Mouse (Mus musculus) kidney, embryonic 14.5 days (tissue): ENCODE measurements around the gene Rhbdf2. TPM values are rescaled to one million over a fixed set of nuclear protein-coding genes. Genes with fewer than 3 reads are reported as not detected.
A peak's percentile ranks its signal among the peaks of the same experiment; 100 is the strongest.

ENCODE experiments used
- ATAC-seq: fragments of 200-750 bp; cut with Nextera tagmentation; 2 replicates; pipeline ENCODE4 v1.8.0; 2017; ENCODE audit warnings: moderate number of reproducible peaks, mild to moderate bottlenecking, moderate TSS enrichment, moderate library complexity; ENCODE audit not compliant: low FRiP score, low TSS enrichment
- H3K27ac ChIP-seq: fragments of 300-500 bp; sonication (generic); 2 replicates; pipeline ENCODE4 v1.5.1; 2014; ENCODE audit warnings: low read depth, mild to moderate bottlenecking, low read length, moderate library complexity, mixed read lengths
- H3K27me3 ChIP-seq: fragments of 300-500 bp; sonication (generic); 2 replicates; pipeline ENCODE4 v1.6.1; 2014; ENCODE audit warnings: mild to moderate bottlenecking, low read length; ENCODE audit not compliant: control insufficient read depth, insufficient read depth
- H3K36me3 ChIP-seq: fragments of 300-500 bp; sonication (generic); 2 replicates; pipeline ENCODE4 v1.6.1; 2014; ENCODE audit warnings: low read length, mixed read lengths; ENCODE audit not compliant: control insufficient read depth, insufficient read depth
- H3K4me1 ChIP-seq: fragments of 300-500 bp; sonication (generic); 2 replicates; pipeline ENCODE4 v1.6.1; 2014; ENCODE audit warnings: low read length, mixed read lengths; ENCODE audit not compliant: control insufficient read depth, insufficient read depth
- H3K4me2 ChIP-seq: fragments of 300-500 bp; sonication (generic); replicated peaks from 2 replicates; pipeline ENCODE4 v1.6.1; 2014; ENCODE audit warnings: low read depth, mild to moderate bottlenecking, low read length
- H3K4me3 ChIP-seq: fragments of 300-500 bp; sonication (generic); 2 replicates; pipeline ENCODE4 v1.5.1; 2014; ENCODE audit warnings: mild to moderate bottlenecking, low read length
- H3K9ac ChIP-seq: fragments of 300-500 bp; sonication (generic); 2 replicates; pipeline ENCODE4 v1.6.1; 2014; ENCODE audit warnings: low read depth, mild to moderate bottlenecking, low read length, moderate library complexity
- H3K9me3 ChIP-seq: fragments of 300-500 bp; sonication (generic); 2 replicates; pipeline ENCODE4 v1.6.1; 2016; ENCODE audit warnings: low read length; ENCODE audit not compliant: control insufficient read depth
- WGBS: fragments of 180-500 bp; shearing (Covaris S2); extraction: QIAGEN DNeasy Blood & Tissue Kit; methylation state at CpG from one replicate; pipeline ENCODE4 v1.1.7; 2014; 5-methylcytosine and 5-hydroxymethylcytosine counted together
- polyA plus RNA-seq: library from polyadenylated mRNA; unstranded; fragments of >200 nt; fragmentation: Nextera tagmentation; extraction: Ambion mirVana; gene quantifications from 2 replicates; pipeline ENCODE4 v1.2.1, GENCODE M21; 2014

The Rhbdf2 gene
- polyA plus RNA-seq, 1 experiment from 2014 or later = 7.2 TPM

- no peak for ATAC-seq
- no peak overlapping the region for H3K4me2 ChIP-seq
- H3K9me3 ChIP-seq = no peaks in the 10 kb centered on the region
- peaks cover 53% of the 10 kb centered on the region for H3K4me1 ChIP-seq
- no peak overlapping the region for H3K9ac ChIP-seq
- peaks cover 2% of the 10 kb centered on the region for H3K27me3 ChIP-seq
- peak overlapping the region; percentile 84 for H3K27ac ChIP-seq
- no peaks in the 10 kb centered on the region for H3K36me3 ChIP-seq
- 56% methylated on average over 11 of the region's 11 CpGs for WGBS
- no peak overlapping the region for H3K4me3 ChIP-seq
Observed at GRCm38 (mm10) chr11:116647340-116647991, 20.6 kb upstream of the Rhbdf2 start.

- 89% methylated on average over 7 of the region's 7 CpGs for WGBS
- peaks cover 53% of the 10 kb centered on the region for H3K4me1 ChIP-seq
- H3K27ac ChIP-seq = peak overlapping the region; percentile 84; the same call in 1 of the 2 replicates
- H3K4me2 ChIP-seq = no peak overlapping the region
- no peaks in the 10 kb centered on the region for H3K36me3 ChIP-seq
- no peaks in the 10 kb centered on the region for H3K9me3 ChIP-seq
- no peak overlapping the region for H3K9ac ChIP-seq
- ATAC-seq = no peak
- H3K4me3 ChIP-seq = no peak overlapping the region
- H3K27me3 ChIP-seq = no peaks in the 10 kb centered on the region; the same call in 1 of the 2 replicates
Observed at GRCm38 (mm10) chr11:116646771-116647170, 20.0 kb upstream of the Rhbdf2 start.

- H3K9ac ChIP-seq = no peak overlapping the region
- H3K9me3 ChIP-seq = no peaks in the 10 kb centered on the region
- no peaks in the 10 kb centered on the region; the same call in 1 of the 2 replicates for H3K27me3 ChIP-seq
- no peak for ATAC-seq
- H3K27ac ChIP-seq = no peak overlapping the region
- H3K4me2 ChIP-seq = no peak overlapping the region
- no peaks in the 10 kb centered on the region for H3K36me3 ChIP-seq
- WGBS = 50% methylated on average over 11 of the region's 11 CpGs
- peaks cover 51% of the 10 kb centered on the region for H3K4me1 ChIP-seq
- H3K4me3 ChIP-seq = no peak overlapping the region
Observed at GRCm38 (mm10) chr11:116646136-116646535, 19.3 kb upstream of the Rhbdf2 start.

GRCm38 (mm10) chr11:116645446-116646110 lies 18.8 kb upstream of the Rhbdf2 start:
- 19% methylated on average over 8 of the region's 8 CpGs for WGBS
- H3K9ac ChIP-seq = no peak overlapping the region
- peak overlapping the region; percentile 24; the same call in 1 of the 2 replicates for H3K27ac ChIP-seq
- no peak overlapping the region for H3K4me2 ChIP-seq
- H3K36me3 ChIP-seq = no peaks in the 10 kb centered on the region
- ATAC-seq = no peak
- H3K4me1 ChIP-seq = peaks cover 51% of the 10 kb centered on the region
- no peak overlapping the region for H3K4me3 ChIP-seq
- no peaks in the 10 kb centered on the region for H3K9me3 ChIP-seq
- H3K27me3 ChIP-seq = no peaks in the 10 kb centered on the region; the same call in 1 of the 2 replicates

- Histone ChIP-seq H3K27ac (peak overlapping the region; percentile 42; the same call in 1 of the 2 replicates), H3K4me3 (no peak overlapping the region)
Observed at GRCm38 (mm10) chr11:116644225-116645112, 17.6 kb upstream of the Rhbdf2 start.

GRCm38 (mm10) chr11:116643579-116644224 lies 16.9 kb upstream of the Rhbdf2 start:
- WGBS = 6% methylated on average over 19 of the region's 19 CpGs
- Histone ChIP-seq H3K9ac (peak overlapping the region; percentile 31; the same call in 1 of the 2 replicates), H3K36me3 (no peaks in the 10 kb centered on the region), H3K27me3 (no peaks in the 10 kb centered on the region; the same call in 1 of the 2 replicates), H3K4me1 (peaks cover 47% of the 10 kb centered on the region), H3K4me2 (peak overlapping the region; percentile 40), H3K27ac (peak overlapping the region; percentile 42; the same call in 1 of the 2 replicates), H3K4me3 (peak overlapping the region; percentile 17; the same call in 1 of the 2 replicates), H3K9me3 (no peaks in the 10 kb centered on the region)
- ATAC-seq = peak; percentile 33

More at GRCm38 (mm10) chr11:116644225-116645112, 17.6 kb upstream of the Rhbdf2 start:
- Histone ChIP-seq H3K9ac (peak overlapping the region; percentile 31; the same call in 1 of the 2 replicates), H3K4me2 (no peak overlapping the region; the same call in 1 of the 2 replicates), H3K4me1 (peaks cover 51% of the 10 kb centered on the region), H3K36me3 (no peaks in the 10 kb centered on the region), H3K9me3 (no peaks in the 10 kb centered on the region), H3K27me3 (no peaks in the 10 kb centered on the region; the same call in 1 of the 2 replicates)
- 36% methylated on average over 21 of the region's 21 CpGs for WGBS
- ATAC-seq = no peak

GRCm38 (mm10) chr11:116642681-116643578 lies 16.1 kb upstream of the Rhbdf2 start:
- peak overlapping the region; percentile 40 for H3K4me2 ChIP-seq
- 38% methylated on average over 14 of the region's 14 CpGs for WGBS

More at GRCm38 (mm10) chr11:116642681-116643578, 16.1 kb upstream of the Rhbdf2 start:
- H3K36me3 ChIP-seq = no peaks in the 10 kb centered on the region
- no peak overlapping the region for H3K9ac ChIP-seq
- H3K9me3 ChIP-seq = no peaks in the 10 kb centered on the region
- ATAC-seq = peak; percentile 58
- H3K27me3 ChIP-seq = no peaks in the 10 kb centered on the region; the same call in 1 of the 2 replicates
- H3K4me1 ChIP-seq = peaks cover 39% of the 10 kb centered on the region
- H3K27ac ChIP-seq = no peak overlapping the region
- peak overlapping the region; percentile 17; the same call in 1 of the 2 replicates for H3K4me3 ChIP-seq
